Mouse (Mus musculus) stomach, postnatal 0 days (tissue): ENCODE data around the gene Hoxb4. TPM values are rescaled to one million over a fixed set of nuclear protein-coding genes. Genes with fewer than 3 reads are reported as not detected.

ENCODE experiments used
- ATAC-seq: fragments of 200-750 bp; cut with Nextera tagmentation; 2 replicates; pipeline ENCODE4 v1.8.0; 2017; ENCODE audit not compliant: low FRiP score, low TSS enrichment
- DNase-seq: peaks from one replicate; pipeline ENCODE4 v3.0.0-alpha.2; 2016; ENCODE audit warnings: low spot score
- H3K27ac ChIP-seq: fragments of 300-500 bp; sonication (generic); replicated peaks from 2 replicates; pipeline ENCODE4 v1.5.1; 2014; ENCODE audit warnings: mild to moderate bottlenecking, control low read depth
- H3K27me3 ChIP-seq: fragments of 300-500 bp; sonication (generic); 2 replicates; pipeline ENCODE4 v1.6.1; 2014; ENCODE audit warnings: low read length; ENCODE audit not compliant: control insufficient read depth, insufficient read depth
- H3K36me3 ChIP-seq: fragments of 300-500 bp; sonication (generic); 2 replicates; pipeline ENCODE4 v1.6.1; 2014; ENCODE audit warnings: low read length, mixed read lengths; ENCODE audit not compliant: control insufficient read depth, insufficient read depth
- H3K4me1 ChIP-seq: fragments of 300-500 bp; sonication (generic); replicated peaks from 2 replicates; pipeline ENCODE4 v1.6.1; 2014; ENCODE audit warnings: antibody characterized with exemption; ENCODE audit not compliant: control insufficient read depth, insufficient read depth
- H3K4me2 ChIP-seq: fragments of 300-500 bp; sonication (generic); replicated peaks from 2 replicates; pipeline ENCODE4 v1.6.1; 2014; ENCODE audit warnings: low read depth, mild to moderate bottlenecking, control low read depth, moderate library complexity
- H3K4me3 ChIP-seq: fragments of 300-500 bp; sonication (generic); 2 replicates; pipeline ENCODE4 v1.5.1; 2014; ENCODE audit warnings: low read depth, low read length, control low read depth
- H3K9ac ChIP-seq: fragments of 300-500 bp; sonication (generic); 2 replicates; pipeline ENCODE4 v1.6.1; 2014; ENCODE audit warnings: mild to moderate bottlenecking, low read length, control low read depth, mixed read lengths
- H3K9me3 ChIP-seq: fragments of 300-500 bp; sonication (generic); 2 replicates; pipeline ENCODE4 v1.6.1; 2016; ENCODE audit warnings: low read length; ENCODE audit not compliant: control insufficient read depth
- CTCF ChIP-seq: IDR thresholded peaks from 2 replicates; pipeline ENCODE4 v1.5.1; 2016; ENCODE audit warnings: antibody characterized with exemption, low read depth, mild to moderate bottlenecking, moderate library complexity
- EP300 ChIP-seq: optimal IDR thresholded peaks from 2 replicates; pipeline ENCODE3; 2016; ENCODE audit warnings: antibody characterized with exemption
- WGBS: fragments of 180-500 bp; shearing (Covaris S2); extraction: QIAGEN DNeasy Blood & Tissue Kit; methylation state at CpG from one replicate; pipeline ENCODE4 v1.1.7; 2014; 5-methylcytosine and 5-hydroxymethylcytosine counted together
- polyA plus RNA-seq: library from polyadenylated mRNA; unstranded; fragments of >200 nt; fragmentation: Nextera tagmentation; extraction: Ambion mirVana; gene quantifications from 2 replicates; pipeline ENCODE4 v1.2.1, GENCODE M21; 2015

Gene Hoxb4
- polyA plus RNA-seq, 1 experiment from 2014 or later: 1.6 TPM

DNA sequence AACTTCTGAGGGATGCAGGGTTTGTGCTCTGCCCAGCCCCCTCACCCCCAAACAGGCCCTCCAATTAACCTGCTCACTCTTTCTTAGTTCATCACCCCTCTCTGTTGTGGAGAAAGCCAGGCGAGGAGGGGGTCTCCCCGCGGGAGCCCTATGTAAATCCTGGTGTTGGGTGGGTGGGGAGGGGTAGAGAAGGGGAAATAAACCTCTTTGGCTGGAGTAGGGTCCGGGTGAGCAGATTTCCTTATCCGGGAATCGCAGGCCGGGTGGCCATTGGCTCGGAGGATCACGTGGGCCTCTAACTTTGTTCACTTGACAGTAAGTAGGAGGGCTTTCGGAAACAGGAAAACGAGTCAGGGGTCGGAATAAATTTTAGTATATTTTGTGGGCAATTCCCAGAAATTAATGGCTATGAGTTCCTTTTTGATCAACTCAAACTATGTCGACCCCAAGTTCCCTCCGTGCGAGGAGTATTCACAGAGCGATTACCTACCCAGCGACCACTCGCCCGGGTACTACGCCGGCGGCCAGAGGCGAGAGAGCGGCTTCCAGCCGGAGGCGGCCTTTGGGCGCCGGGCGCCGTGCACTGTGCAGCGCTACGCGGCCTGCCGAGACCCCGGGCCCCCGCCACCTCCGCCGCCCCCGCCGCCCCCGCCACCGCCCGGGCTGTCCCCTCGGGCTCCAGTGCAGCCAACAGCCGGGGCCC, 452 bp downstream of the Hoxb4 start:
- peak; percentile 67 for DNase-seq
- H3K4me2 ChIP-seq: peak overlapping the region; percentile 73
- peak overlapping the region; percentile 61 for H3K4me3 ChIP-seq
- H3K36me3 ChIP-seq: no peaks in the 10 kb centered on the region
- peaks cover 4% of the 10 kb centered on the region; the same call in 1 of the 2 replicates for H3K27me3 ChIP-seq
- TF ChIP-seq EP300: no peak
- no peak for TF ChIP-seq CTCF
- WGBS: under 1% methylated on average over 31 of the region's 45 CpGs
- no peaks in the 10 kb centered on the region for H3K4me1 ChIP-seq
- peak overlapping the region; percentile 84 for H3K9ac ChIP-seq
- peak overlapping the region; percentile 97 for H3K27ac ChIP-seq
- ATAC-seq: peak; percentile 76; the same call in 1 of the 2 replicates
- no peaks in the 10 kb centered on the region for H3K9me3 ChIP-seq

DNA sequence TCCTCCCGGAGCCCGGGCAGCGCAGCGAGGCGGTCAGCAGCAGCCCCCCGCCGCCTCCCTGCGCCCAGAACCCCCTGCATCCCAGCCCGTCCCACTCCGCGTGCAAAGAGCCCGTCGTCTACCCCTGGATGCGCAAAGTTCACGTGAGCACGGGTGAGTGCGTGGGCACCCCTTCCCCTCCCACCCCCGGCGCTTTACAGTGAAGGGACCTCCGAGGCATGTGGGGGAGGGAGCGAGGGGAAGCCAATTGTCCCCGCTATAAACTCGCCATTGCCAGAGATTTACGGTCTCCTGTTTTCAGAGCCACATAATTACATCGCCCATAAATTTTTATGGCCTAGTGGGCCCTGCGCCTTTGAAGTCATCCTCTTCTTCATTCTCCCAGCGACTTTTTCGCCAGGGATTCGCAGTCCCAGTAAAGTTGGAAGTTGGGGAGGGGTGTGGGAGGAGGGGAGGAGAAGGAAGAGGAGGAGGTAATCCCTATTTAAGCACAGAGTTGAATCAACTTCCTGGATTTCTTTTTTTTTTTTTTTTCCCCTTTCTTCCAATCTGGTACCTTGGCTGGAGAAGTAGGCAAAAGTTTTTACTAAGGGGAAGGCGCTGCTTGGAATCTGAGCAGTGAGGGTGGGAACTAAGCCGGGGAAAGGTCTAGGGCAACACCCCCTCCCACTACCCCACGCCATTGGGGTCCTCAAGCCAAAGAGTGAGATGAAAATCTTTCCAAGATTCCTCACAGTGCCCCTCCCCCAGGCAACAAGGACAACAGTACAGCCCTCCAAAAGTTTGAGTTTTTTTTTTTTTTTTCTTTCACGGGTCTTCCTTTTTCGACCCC, 1.2 kb downstream of the Hoxb4 start:
- no peaks in the 10 kb centered on the region for H3K36me3 ChIP-seq
- H3K27ac ChIP-seq: peak overlapping the region; percentile 97
- TF ChIP-seq EP300: no peak
- 0% methylated on average over 30 of the region's 34 CpGs for WGBS
- no peaks in the 10 kb centered on the region for H3K9me3 ChIP-seq
- ATAC-seq (peak; percentile 28), DNase-seq (no peak)
- no peaks in the 10 kb centered on the region for H3K4me1 ChIP-seq
- peak overlapping the region; percentile 84 for H3K9ac ChIP-seq
- peak overlapping the region; percentile 61 for H3K4me3 ChIP-seq
- peaks cover 4% of the 10 kb centered on the region; the same call in 1 of the 2 replicates for H3K27me3 ChIP-seq
- H3K4me2 ChIP-seq: peak overlapping the region; percentile 73

DNA sequence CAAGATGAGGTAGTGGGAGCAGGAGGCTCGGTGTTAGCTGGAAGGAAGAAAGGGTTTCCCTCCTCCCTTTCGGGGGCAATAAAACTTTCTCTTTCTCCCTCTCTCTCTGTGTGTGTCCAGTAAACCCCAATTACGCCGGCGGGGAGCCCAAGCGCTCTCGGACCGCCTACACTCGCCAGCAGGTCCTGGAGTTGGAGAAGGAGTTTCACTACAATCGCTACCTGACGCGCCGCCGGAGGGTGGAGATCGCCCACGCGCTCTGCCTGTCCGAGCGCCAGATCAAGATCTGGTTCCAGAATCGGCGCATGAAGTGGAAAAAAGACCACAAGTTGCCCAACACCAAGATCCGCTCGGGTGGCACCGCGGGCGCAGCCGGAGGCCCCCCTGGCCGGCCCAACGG, 1.8 kb downstream of the Hoxb4 start:
- H3K27me3 ChIP-seq: peaks cover 4% of the 10 kb centered on the region; the same call in 1 of the 2 replicates
- H3K9me3 ChIP-seq: no peaks in the 10 kb centered on the region
- H3K4me2 ChIP-seq: peak overlapping the region; percentile 73
- H3K4me3 ChIP-seq: peak overlapping the region; percentile 61
- no peaks in the 10 kb centered on the region for H3K4me1 ChIP-seq
- no peak for TF ChIP-seq EP300
- TF ChIP-seq CTCF: no peak
- 1% methylated on average over 29 of the region's 29 CpGs for WGBS
- H3K36me3 ChIP-seq: no peaks in the 10 kb centered on the region
- peak overlapping the region; percentile 97 for H3K27ac ChIP-seq
- H3K9ac ChIP-seq: peak overlapping the region; percentile 84
- ATAC-seq: peak; percentile 23
- no peak for DNase-seq

DNA sequence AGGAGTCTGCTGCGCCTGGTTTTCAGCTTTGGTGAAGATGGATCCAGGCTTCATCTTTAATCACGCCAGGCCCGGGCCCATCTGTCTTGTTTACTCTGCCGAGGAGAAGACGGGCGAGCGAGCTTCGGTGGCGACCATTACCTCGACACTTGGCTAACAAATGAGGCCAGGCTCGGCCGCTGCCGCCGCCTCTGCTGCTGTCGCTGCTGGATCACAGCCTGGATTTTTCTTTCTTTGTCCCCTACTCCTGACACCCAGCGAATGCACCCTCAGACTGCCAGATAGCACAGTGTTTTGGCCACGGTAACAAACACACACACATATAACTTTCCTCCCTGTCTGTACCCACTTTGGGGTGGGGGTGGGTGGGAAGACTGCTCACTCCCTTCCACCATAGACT, 2.6 kb downstream of the Hoxb4 start:
- 19% methylated on average over 17 of the region's 17 CpGs for WGBS
- DNase-seq (no peak), ATAC-seq (no peak)
- Histone ChIP-seq H3K4me3 (peak overlapping the region; percentile 61), H3K9me3 (no peaks in the 10 kb centered on the region), H3K27ac (peak overlapping the region; percentile 97), H3K36me3 (no peaks in the 10 kb centered on the region), H3K9ac (peak overlapping the region; percentile 84), H3K27me3 (peaks cover under 1% of the 10 kb centered on the region; the same call in 1 of the 2 replicates), H3K4me2 (peak overlapping the region; percentile 73), H3K4me1 (no peaks in the 10 kb centered on the region)
- TF ChIP-seq EP300: no peak
- no peak for TF ChIP-seq CTCF

DNA sequence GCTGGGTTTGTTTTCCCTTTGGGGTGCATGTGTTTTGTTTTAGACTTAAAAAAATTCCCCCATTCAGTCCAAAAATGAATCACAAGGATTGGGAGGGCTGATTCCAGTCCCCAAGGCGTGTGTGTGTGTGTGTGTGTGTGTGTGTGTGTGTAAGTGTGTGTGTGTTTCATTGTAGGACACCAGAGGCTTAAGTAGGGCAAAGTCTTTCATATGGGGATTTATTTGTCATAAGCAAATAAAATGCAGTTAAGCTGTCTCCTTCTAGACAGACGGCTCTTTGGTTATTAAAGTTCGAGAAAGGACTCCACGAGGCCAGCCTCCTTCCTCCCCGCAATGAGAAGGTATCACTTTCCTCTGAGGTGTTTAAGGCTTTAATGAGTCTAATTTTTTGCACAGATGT, 3.8 kb downstream of the Hoxb4 start:
- Histone ChIP-seq H3K4me1 (no peaks in the 10 kb centered on the region), H3K27me3 (no peaks in the 10 kb centered on the region), H3K36me3 (no peaks in the 10 kb centered on the region), H3K9ac (peak overlapping the region; percentile 53), H3K9me3 (no peaks in the 10 kb centered on the region), H3K4me2 (peak overlapping the region; percentile 64), H3K4me3 (peak overlapping the region; percentile 14; the same call in 1 of the 2 replicates), H3K27ac (peak overlapping the region; percentile 84)
- no peak; the same call in 1 of the 2 replicates for ATAC-seq
- TF ChIP-seq EP300 (no peak), CTCF (no peak)
- 14% methylated on average over 5 of the region's 5 CpGs for WGBS
- no peak for DNase-seq
